Mouse (Mus musculus) layer of hippocampus, postnatal 14 days (tissue): Measurements from ENCODE around the gene Mtm1. TPM values are rescaled to one million over a fixed set of nuclear protein-coding genes. Genes with fewer than 3 reads are reported as not detected.
"Not testable (repeated sequence)": the region's sequence is repeated elsewhere in the genome, so short reads cannot be mapped to it uniquely, and the experiment has no call there.

Experiments used
- DNase-seq, 2 experiments: peaks; one replicate each; pipeline ENCODE4 v3.0.0; 2021 to 2022; ENCODE audit warnings: low spot score in 2 of 2, mixed read lengths in 1 of 2
- total RNA-seq, 2 experiments: library from RNA; stranded (reverse); gene quantifications; 2 replicates each; pipeline ENCODE4 v1.2.3; 2021

The Mtm1 gene
- total RNA-seq, 2 experiments from 2014 or later = 4.0 to 6.3 TPM

DNA sequence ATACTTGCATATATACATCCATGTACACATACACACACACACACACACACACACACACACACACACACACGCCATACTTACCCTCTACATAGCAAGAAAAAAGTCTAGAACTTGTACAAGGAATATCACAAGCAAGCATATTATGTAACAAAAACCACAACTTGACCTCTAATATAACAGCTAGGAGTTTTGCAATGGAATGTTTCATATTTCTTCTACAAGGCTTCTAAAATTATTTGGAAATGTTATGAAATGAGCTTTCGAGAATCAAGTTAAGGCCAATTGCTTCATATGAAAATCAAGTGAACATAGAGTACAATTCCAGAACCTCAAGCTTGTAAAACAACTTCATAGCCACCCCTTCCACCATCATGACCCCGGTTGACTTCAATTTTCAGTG lies 74.9 kb downstream of the Mtm1 start:
- no peak for DNase-seq

DNA sequence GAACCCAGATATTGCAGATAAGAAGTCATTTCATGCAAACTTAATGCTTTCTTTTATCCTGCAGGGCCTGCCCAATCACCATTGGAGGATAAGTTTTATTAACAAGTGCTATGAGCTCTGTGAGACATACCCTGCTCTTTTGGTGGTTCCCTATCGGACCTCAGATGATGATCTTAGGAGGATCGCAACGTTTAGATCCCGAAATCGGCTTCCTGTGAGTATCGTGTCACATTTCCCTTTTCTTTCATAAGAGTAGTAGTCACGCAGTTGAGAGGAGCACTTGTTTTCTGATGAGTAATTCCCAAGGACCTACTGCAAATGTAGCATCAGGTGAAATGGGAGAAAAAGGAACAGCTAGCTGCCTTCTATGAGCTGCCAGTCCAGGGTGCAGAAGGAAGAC lies 76.5 kb downstream of the Mtm1 start:
- DNase-seq = no peak

GRCm38 (mm10) chrX:71294191-71294590 lies 83.6 kb downstream of the Mtm1 start:
- no peak for DNase-seq

- no peak for DNase-seq
These were observed 85.4 kb downstream of the Mtm1 start for GRCm38 (mm10) chrX:71296005-71296404.

DNA sequence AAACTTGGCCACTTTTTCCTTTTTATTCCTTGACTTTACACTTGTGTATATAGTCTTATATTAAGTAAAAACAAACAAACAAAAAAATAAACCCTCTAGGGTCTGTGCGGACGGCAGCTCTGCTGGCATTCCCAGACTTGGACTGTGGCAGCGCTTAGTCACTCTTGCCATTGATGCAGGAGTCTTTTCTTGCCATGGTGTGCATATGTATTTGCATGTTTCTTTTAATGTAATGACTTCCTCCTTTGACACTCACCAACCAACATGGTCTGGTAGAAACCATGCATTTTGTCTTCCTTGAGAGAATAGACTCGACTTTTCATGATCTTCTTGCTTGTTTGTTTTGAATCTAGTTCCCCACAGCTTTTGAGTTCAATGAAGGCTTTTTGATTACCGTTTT lies 91.6 kb downstream of the Mtm1 start:
- no peak for DNase-seq

GRCm38 (mm10) chrX:71311229-71311628 lies 100.7 kb downstream of the Mtm1 start:
- DNase-seq = peak; percentile 20 to 55

DNA sequence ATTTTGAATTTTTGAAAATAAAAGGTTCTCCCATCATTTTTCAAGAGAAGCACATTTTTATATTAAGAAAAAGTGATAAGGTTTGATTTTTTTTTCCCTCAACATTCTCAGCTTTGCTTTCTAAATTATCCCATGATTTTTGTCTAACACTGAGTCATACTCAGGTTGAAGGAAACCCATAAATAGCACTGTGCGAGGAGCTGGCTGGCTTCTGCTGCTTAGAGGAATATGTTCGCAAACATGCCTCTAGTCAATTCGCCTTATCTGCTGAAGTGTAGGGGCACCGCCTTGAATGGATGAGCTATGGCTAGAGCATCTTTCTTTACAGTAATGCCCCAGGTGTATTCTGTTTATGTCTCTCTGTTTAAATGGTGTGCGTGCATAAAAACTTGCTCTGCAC lies 103.8 kb downstream of the Mtm1 start:
- no peak for DNase-seq

- no peak for DNase-seq
These were observed 141.5 kb downstream of the Mtm1 start for GRCm38 (mm10) chrX:71352033-71352432.

GRCm38 (mm10) chrX:71355331-71355730 lies 144.8 kb downstream of the Mtm1 start:
- no peak for DNase-seq

- not testable (repeated sequence) for DNase-seq
These were observed 151.2 kb downstream of the Mtm1 start for GRCm38 (mm10) chrX:71361793-71362192.

DNA sequence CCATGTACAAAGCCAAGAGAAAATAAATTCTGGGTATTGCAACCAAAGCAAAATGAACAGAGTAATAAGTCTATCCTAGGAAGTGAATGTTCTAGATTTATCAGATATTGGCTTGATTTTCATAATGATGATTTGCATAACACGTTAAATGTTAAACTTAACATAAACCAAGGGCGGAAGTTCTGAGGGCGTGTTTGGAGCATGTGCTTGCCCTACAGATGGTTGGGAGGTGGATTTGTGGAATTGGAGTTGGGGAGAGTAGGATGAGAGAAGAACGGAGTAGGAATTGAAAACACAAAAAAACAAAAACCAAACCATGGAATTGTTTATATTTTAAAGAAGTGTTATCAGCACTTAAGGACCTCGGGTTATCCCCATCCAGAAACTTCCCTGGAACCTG lies 153.5 kb downstream of the Mtm1 start:
- peak in 1 of 2 experiments; percentile 40 for DNase-seq

DNA sequence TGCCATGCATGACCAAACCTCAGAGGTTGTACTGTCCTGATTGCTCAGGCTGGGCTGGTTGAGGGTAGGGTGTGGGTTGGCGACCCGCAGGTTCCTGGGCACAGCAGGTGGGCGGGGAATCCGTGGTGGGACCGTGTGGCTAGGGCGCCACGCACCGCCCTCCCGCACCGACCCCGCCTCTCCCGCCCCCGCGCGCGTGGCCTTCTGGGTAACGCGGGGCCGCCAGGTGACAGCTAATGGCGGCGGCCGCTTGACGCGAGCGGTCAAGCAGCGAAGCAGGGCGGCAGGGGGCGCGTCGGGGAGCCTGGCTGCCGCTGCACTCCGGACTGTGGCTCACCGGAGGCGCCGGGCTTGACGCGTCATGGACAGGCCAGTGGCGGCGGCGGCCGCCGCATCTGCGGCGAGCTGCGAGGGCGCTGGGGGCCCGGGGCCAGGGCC lies 154.0 kb downstream of the Mtm1 start, which contains the start of gene Mtmr1:
Mtmr1 (plus strand) TSS at position 207 of the 438 bp plus-strand sequence.
- peak; percentile 63 to 66 for DNase-seq

DNA sequence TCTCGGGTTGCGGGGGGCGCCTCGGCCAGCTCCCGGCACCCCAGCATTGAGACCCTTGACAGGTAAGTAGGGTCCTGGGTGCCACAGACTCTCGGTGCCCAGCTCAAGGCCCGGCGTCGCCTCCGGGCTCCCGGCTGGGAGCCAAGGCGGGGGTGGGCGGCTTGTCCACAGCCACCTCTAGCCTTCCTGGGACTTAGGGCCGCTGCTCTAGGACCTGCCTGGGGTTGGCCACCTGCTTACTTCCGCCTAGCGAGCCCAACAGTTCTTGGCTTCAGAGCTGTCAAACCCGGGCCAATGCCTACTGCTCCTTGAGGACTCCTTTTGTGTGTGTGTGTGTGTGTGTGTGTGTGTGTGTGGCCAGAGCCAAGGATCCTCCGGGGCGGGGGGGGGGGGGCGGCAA lies 154.4 kb downstream of the Mtm1 start:
- peak in 1 of 2 experiments; percentile 9 for DNase-seq

Other genes starting within 250 kb of the Mtm1 start
- gene Mamld1, start 160.5 kb upstream of the Mtm1 start, total RNA-seq = 10 to 100 TPM; 16.2 to 18.4 TPM
- gene Mtmr1, start 154.0 kb downstream of the Mtm1 start, total RNA-seq = 10 to 100 TPM; 48.2 to 50.2 TPM